Mouse (Mus musculus) liver, postnatal 0 days (tissue): Measurements from ENCODE around the gene Dab2. TPM values are rescaled to one million over a fixed set of nuclear protein-coding genes. Genes with fewer than 3 reads are reported as not detected.
A peak's percentile ranks its signal among the peaks of the same experiment; 100 is the strongest.

ENCODE experiments used
- ATAC-seq: fragments of 200-750 bp; cut with Nextera tagmentation; 2 replicates; pipeline ENCODE4 v1.8.0; 2017; ENCODE audit warnings: mild to moderate bottlenecking, moderate library complexity
- DNase-seq: peaks from one replicate; pipeline ENCODE4 v3.0.0-alpha.2; 2016
- H3K27ac ChIP-seq: fragments of 300-500 bp; sonication (generic); 2 replicates; pipeline ENCODE4 v1.5.1; 2014; ENCODE audit warnings: antibody characterized with exemption, moderate library complexity, mild to moderate bottlenecking, low read depth
- H3K27me3 ChIP-seq: fragments of 300-500 bp; sonication (generic); 2 replicates; pipeline ENCODE4 v1.6.1; 2014; ENCODE audit warnings: low read length, control low read depth, mixed read lengths; ENCODE audit not compliant: insufficient read depth
- H3K36me3 ChIP-seq: fragments of 300-500 bp; sonication (generic); replicated peaks from 2 replicates; pipeline ENCODE4 v1.6.1; 2014; ENCODE audit warnings: mild to moderate bottlenecking, control low read depth, low read length, moderate library complexity, mixed read lengths; ENCODE audit not compliant: insufficient read depth
- H3K4me1 ChIP-seq: fragments of 300-500 bp; sonication (generic); 2 replicates; pipeline ENCODE4 v1.6.1; 2014; ENCODE audit warnings: antibody characterized with exemption, mild to moderate bottlenecking, control low read depth; ENCODE audit not compliant: insufficient read depth
- H3K4me2 ChIP-seq: fragments of 300-500 bp; sonication (generic); 2 replicates; pipeline ENCODE4 v1.6.1; 2014; ENCODE audit warnings: low read depth, mild to moderate bottlenecking, low read length, moderate library complexity, mixed read lengths
- H3K4me3 ChIP-seq: fragments of 300-500 bp; sonication (generic); 2 replicates; pipeline ENCODE4 v1.5.1; 2014; ENCODE audit warnings: low read depth, low read length
- H3K9ac ChIP-seq: fragments of 300-500 bp; sonication (generic); replicated peaks from 2 replicates; pipeline ENCODE4 v1.6.1; 2014; ENCODE audit warnings: mild to moderate bottlenecking, moderate library complexity
- H3K9me3 ChIP-seq: fragments of 300-500 bp; sonication (generic); 2 replicates; pipeline ENCODE4 v1.6.1; 2016; ENCODE audit warnings: mild to moderate bottlenecking, control low read depth, low read length, mixed read lengths
- CTCF ChIP-seq: sonication (generic); IDR thresholded peaks from 2 replicates; pipeline ENCODE4 v1.5.1; 2016; ENCODE audit warnings: antibody characterized with exemption, low read depth
- EP300 ChIP-seq: IDR thresholded peaks from 2 replicates; pipeline ENCODE4 v1.6.1; 2016; ENCODE audit warnings: antibody characterized with exemption, low read depth, mild to moderate bottlenecking
- WGBS: fragments of 180-500 bp; shearing (Covaris S2); extraction: QIAGEN DNeasy Blood & Tissue Kit; methylation state at CpG from one replicate; pipeline ENCODE4 v1.1.7; 2014; ENCODE audit not compliant: insufficient replicate concordance; 5-methylcytosine and 5-hydroxymethylcytosine counted together
- polyA plus RNA-seq: library from polyadenylated mRNA; unstranded; fragments of >200 nt; fragmentation: Nextera tagmentation; extraction: Ambion mirVana; gene quantifications from 2 replicates; pipeline ENCODE4 v1.2.1, GENCODE M21; 2015

Dab2 gene
- 9.1 and 10.8 TPM in 2 replicates for polyA plus RNA-seq

DNA sequence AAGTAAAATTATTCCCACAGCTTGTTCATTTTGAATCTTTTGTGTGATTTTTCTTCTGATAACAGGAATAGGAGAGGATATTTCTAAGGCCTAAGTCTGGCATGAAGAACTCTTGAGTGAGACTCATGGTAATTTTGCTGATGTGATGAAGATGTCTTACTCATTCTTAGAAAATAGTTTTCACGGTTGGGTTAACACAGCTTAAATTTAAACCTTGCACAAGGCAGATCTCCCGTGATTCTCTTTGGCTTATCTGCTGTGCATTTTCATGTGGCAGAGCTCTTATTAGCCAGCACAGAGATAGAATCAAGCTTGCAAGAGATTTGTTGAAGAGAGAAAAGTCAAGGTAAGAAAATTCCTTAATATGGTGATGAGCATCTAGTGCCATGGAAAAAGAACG lies at the start of gene Dab2:
TSS of gene Dab2 (plus strand) at position 235 of the 400 bp plus-strand sequence.
- Histone ChIP-seq H3K36me3 (no peaks in the 10 kb centered on the region), H3K27me3 (no peaks in the 10 kb centered on the region), H3K4me3 (no peak within 1 kb of the TSS), H3K4me2 (no peak within 1 kb of the TSS), H3K27ac (no peak within 1 kb of the TSS), H3K9me3 (no peaks in the 10 kb centered on the region), H3K9ac (no peak within 1 kb of the TSS), H3K4me1 (no peaks in the 10 kb centered on the region)
- ATAC-seq (no peak), DNase-seq (no peak)
- 85% methylated on average over 3 of the region's 3 CpGs for WGBS
- no peak for TF ChIP-seq EP300
- TF ChIP-seq CTCF, result no peak

DNA sequence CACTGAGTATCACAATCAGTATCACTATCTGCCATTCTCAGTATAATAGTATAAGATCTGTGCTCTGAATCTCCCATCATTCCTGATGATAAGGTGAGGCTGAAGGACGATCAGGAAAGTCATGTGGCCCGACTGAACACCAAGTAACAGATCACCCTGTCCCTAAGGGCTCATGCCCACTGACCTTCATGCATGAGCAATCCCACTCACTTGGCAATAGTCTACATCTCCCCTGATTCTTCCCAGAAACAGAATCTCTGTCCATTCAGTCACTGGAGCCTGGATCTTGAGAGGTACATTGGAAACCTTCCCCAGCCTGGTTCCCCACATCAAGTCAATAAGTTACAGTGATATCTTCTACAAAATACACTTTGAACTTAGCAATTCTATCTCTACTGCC lies 46.1 kb upstream of the Dab2 start:
- H3K4me1 ChIP-seq, result no peaks in the 10 kb centered on the region
- H3K4me2 ChIP-seq, result no peak overlapping the region
- TF ChIP-seq EP300 (no peak), CTCF (no peak)
- ATAC-seq (no peak), DNase-seq (no peak)
- 65% methylated on average over 2 of the region's 2 CpGs for WGBS
- no peaks in the 10 kb centered on the region for H3K36me3 ChIP-seq
- no peaks in the 10 kb centered on the region for H3K9me3 ChIP-seq
- H3K27me3 ChIP-seq, result no peaks in the 10 kb centered on the region
- no peak overlapping the region for H3K4me3 ChIP-seq
- H3K9ac ChIP-seq, result no peak overlapping the region
- H3K27ac ChIP-seq, result no peak overlapping the region

GRCm38 (mm10) chr15:6254383-6254782 lies 45.2 kb upstream of the Dab2 start:
- no peaks in the 10 kb centered on the region for H3K9me3 ChIP-seq
- H3K9ac ChIP-seq, result no peak overlapping the region
- ATAC-seq, result no peak
- H3K27ac ChIP-seq, result no peak overlapping the region
- H3K4me2 ChIP-seq, result no peak overlapping the region
- H3K36me3 ChIP-seq, result no peaks in the 10 kb centered on the region
- no peak for DNase-seq
- no peaks in the 10 kb centered on the region for H3K27me3 ChIP-seq
- no peak overlapping the region for H3K4me3 ChIP-seq
- WGBS, result 74% methylated on average over 2 of the region's 2 CpGs
- no peaks in the 10 kb centered on the region for H3K4me1 ChIP-seq
- no peak for TF ChIP-seq CTCF
- TF ChIP-seq EP300, result no peak

GRCm38 (mm10) chr15:6257049-6257448 lies 42.5 kb upstream of the Dab2 start:
- Histone ChIP-seq H3K9me3 (no peaks in the 10 kb centered on the region), H3K4me3 (no peak overlapping the region), H3K27me3 (no peaks in the 10 kb centered on the region), H3K4me2 (no peak overlapping the region), H3K4me1 (peaks cover 8% of the 10 kb centered on the region; the same call in 1 of the 2 replicates), H3K9ac (no peak overlapping the region), H3K36me3 (no peaks in the 10 kb centered on the region), H3K27ac (no peak overlapping the region)
- 30% methylated on average over 2 of the region's 2 CpGs for WGBS
- ATAC-seq, result no peak
- DNase-seq, result no peak
- TF ChIP-seq EP300, result no peak
- TF ChIP-seq CTCF, result no peak

GRCm38 (mm10) chr15:6259957-6260740 lies 39.4 kb upstream of the Dab2 start:
- Histone ChIP-seq H3K27me3 (no peaks in the 10 kb centered on the region), H3K9ac (no peak overlapping the region), H3K4me1 (peaks cover 8% of the 10 kb centered on the region; the same call in 1 of the 2 replicates), H3K36me3 (no peaks in the 10 kb centered on the region), H3K4me2 (no peak overlapping the region), H3K4me3 (no peak overlapping the region), H3K9me3 (no peaks in the 10 kb centered on the region), H3K27ac (peak overlapping the region; percentile 55)
- DNase-seq (peak; percentile 14), ATAC-seq (peak; percentile 85)
- WGBS, result 18% methylated on average over 3 of the region's 3 CpGs
- 0 out of 2 replicates have a peak, but pooled peaks have one; percentile 8 for TF ChIP-seq EP300
- no peak for TF ChIP-seq CTCF

GRCm38 (mm10) chr15:6260741-6261430 lies 38.7 kb upstream of the Dab2 start:
- Histone ChIP-seq H3K4me3 (no peak overlapping the region), H3K27ac (peak overlapping the region; percentile 55)

More at GRCm38 (mm10) chr15:6260741-6261430, 38.7 kb upstream of the Dab2 start:
- ATAC-seq (no peak), DNase-seq (no peak)
- H3K9me3 ChIP-seq, result no peaks in the 10 kb centered on the region
- no peak overlapping the region for H3K4me2 ChIP-seq
- H3K27me3 ChIP-seq, result no peaks in the 10 kb centered on the region
- H3K9ac ChIP-seq, result no peak overlapping the region
- H3K4me1 ChIP-seq, result peaks cover 8% of the 10 kb centered on the region; the same call in 1 of the 2 replicates
- no peaks in the 10 kb centered on the region for H3K36me3 ChIP-seq
- WGBS, result 58% methylated on average over 6 of the region's 6 CpGs
- no peak for TF ChIP-seq CTCF
- no peak for TF ChIP-seq EP300
